Mouse (Mus musculus): Measurements from ENCODE around the gene Bag5. TPM values are rescaled to one million over a fixed set of nuclear protein-coding genes. Genes with fewer than 3 reads are reported as not detected.

Bag5 gene
- 17.7 TPM for polyA plus RNA-seq (2014; fragmentation: Illumina TruSeq; extraction: RNeasy Lipid Tissue Mini Kit (QIAGEN cat#74804); ENCODE audit: low read depth, low replicate concordance)

GRCm38 (mm10) chr12:111713004-111713651 lies at the start of gene Bag5, which contains the start of gene Apopt1:
TSS of gene Bag5 (minus strand) at chr12:111713257.
TSS of gene Apopt1 (plus strand) at chr12:111713261.

GRCm38 (mm10) chr12:111758381-111759175 lies 45.5 kb upstream of the Bag5 start, which contains the start of gene Klc1:
TSS of gene Klc1 (plus strand) at chr12:111758849.

DNA sequence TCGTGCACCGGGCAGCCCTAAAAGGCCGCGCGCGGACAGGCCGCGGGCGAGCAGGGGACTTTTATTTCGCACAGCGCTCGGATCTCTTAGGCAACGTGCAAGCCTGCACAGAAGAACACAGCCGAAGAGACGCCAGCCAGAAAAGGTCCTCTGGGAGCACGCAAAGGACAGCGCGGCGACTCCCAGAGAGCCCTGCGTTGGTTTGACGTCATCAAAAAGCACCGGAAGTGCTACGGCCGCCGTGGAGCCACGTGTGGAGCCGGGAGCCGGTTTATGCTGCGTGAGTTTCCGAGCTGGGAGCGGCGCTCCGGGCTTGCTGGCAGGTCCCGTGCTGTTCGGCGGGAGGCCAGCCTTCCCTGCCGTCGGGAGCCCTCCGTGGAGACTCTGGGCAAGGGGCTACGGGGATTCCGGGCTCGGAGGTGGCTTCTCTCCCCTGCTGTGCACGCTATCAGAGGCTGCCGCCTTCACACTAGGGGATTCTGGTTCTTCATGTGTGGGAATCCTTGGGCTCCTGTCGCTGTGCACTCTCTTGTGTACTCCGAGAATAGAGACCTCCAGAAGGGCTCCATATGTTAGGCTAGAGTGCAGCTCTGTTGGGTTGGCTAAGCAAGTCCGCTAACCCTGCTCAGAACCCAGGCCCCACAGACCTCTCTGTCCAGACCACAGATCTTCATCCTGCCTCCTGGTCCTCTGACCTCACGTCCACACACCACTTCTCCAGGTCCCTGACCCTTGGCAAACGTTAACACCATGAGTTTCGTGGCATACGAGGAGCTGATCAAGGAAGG lies 35.0 kb downstream of the Bag5 start, which contains the start of gene Trmt61a:
Gene Trmt61a (plus strand): TSS at position 224 of the 788 bp plus-strand sequence.

DNA sequence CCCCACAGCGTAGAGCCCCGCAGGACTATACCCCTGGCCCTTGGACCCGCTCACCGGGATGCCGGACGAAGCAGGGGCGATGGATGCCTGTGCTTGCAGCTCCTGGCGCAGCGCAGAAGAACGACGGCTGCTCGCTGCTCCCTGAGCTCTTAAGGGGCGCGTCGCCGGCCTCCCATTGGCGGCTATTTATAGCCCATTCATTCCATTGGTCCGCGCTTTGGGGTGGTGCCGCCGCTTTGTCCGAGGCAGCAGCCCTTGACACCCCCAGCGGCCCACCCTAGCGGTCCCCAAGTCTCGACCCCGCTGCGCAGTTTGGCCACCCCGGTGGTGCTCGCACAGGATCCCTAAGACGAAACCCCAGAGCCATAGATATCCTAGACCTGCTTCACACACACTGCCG lies 40.9 kb downstream of the Bag5 start, which contains the start of gene Ckb:
Gene Ckb (minus strand): TSS at position 163 of the 400 bp plus-strand sequence.

Other genes with a start within 250 kb of the Bag5 start
- 2.8 TPM for gene Gm266, start 227.4 kb downstream of the Bag5 start, polyA plus RNA-seq (2014; fragmentation: Illumina TruSeq; extraction: RNeasy Lipid Tissue Mini Kit (QIAGEN cat#74804); ENCODE audit: low read depth, low replicate concordance)
- 610 TPM for gene Eif5, start 175.2 kb downstream of the Bag5 start, polyA plus RNA-seq (2014; fragmentation: Illumina TruSeq; extraction: RNeasy Lipid Tissue Mini Kit (QIAGEN cat#74804); ENCODE audit: low read depth, low replicate concordance)
- 228 TPM for gene Mark3, start 138.7 kb downstream of the Bag5 start, polyA plus RNA-seq (2014; fragmentation: Illumina TruSeq; extraction: RNeasy Lipid Tissue Mini Kit (QIAGEN cat#74804); ENCODE audit: low read depth, low replicate concordance)
- 1.2 TPM for gene Ckb, start 40.9 kb downstream of the Bag5 start, polyA plus RNA-seq (2014; fragmentation: Illumina TruSeq; extraction: RNeasy Lipid Tissue Mini Kit (QIAGEN cat#74804); ENCODE audit: low read depth, low replicate concordance)
- 0.28 TPM for gene Trmt61a, start 35.2 kb downstream of the Bag5 start, polyA plus RNA-seq (2014; fragmentation: Illumina TruSeq; extraction: RNeasy Lipid Tissue Mini Kit (QIAGEN cat#74804); ENCODE audit: low read depth, low replicate concordance)
- 34.8 TPM for gene Apopt1, start within 50 bp of the Bag5 start, polyA plus RNA-seq (2014; fragmentation: Illumina TruSeq; extraction: RNeasy Lipid Tissue Mini Kit (QIAGEN cat#74804); ENCODE audit: low read depth, low replicate concordance)
- gene Klc1, start 45.6 kb upstream of the Bag5 start, polyA plus RNA-seq (2014; fragmentation: Illumina TruSeq; extraction: RNeasy Lipid Tissue Mini Kit (QIAGEN cat#74804); ENCODE audit: low read depth, low replicate concordance) = 2.7 TPM
- not detected for gene Xrcc3, start 100.6 kb upstream of the Bag5 start, polyA plus RNA-seq (2014; fragmentation: Illumina TruSeq; extraction: RNeasy Lipid Tissue Mini Kit (QIAGEN cat#74804); ENCODE audit: low read depth, low replicate concordance)
- gene Zfyve21, start 100.9 kb upstream of the Bag5 start, polyA plus RNA-seq (2014; fragmentation: Illumina TruSeq; extraction: RNeasy Lipid Tissue Mini Kit (QIAGEN cat#74804); ENCODE audit: low read depth, low replicate concordance) = 22.7 TPM
- gene Ppp1r13b, start 194.9 kb upstream of the Bag5 start, polyA plus RNA-seq (2014; fragmentation: Illumina TruSeq; extraction: RNeasy Lipid Tissue Mini Kit (QIAGEN cat#74804); ENCODE audit: low read depth, low replicate concordance) = 3.0 TPM